Mouse (Mus musculus) ES-Bruce4 (cell line): ENCODE results near the gene Usp42. TPM values are rescaled to one million over a fixed set of nuclear protein-coding genes. Genes with fewer than 3 reads are reported as not detected.

Experiments
- H3K27ac ChIP-seq: 2 replicates; pipeline ENCODE4 v1.5.1; 2012; ENCODE audit warnings: low read length, inconsistent platforms; ENCODE audit not compliant: insufficient read depth
- H3K27me3 ChIP-seq: 2 replicates; pipeline ENCODE4 v1.6.1; 2012; ENCODE audit warnings: mild to moderate bottlenecking, low read length, inconsistent platforms; ENCODE audit not compliant: control insufficient read depth, poor library complexity, insufficient read depth, severe bottlenecking
- H3K36me3 ChIP-seq: 2 replicates; pipeline ENCODE4 v1.6.1; 2012; ENCODE audit warnings: inconsistent platforms, mild to moderate bottlenecking, low read length, moderate library complexity; ENCODE audit not compliant: control insufficient read depth, poor library complexity, insufficient read depth, severe bottlenecking
- H3K4me1 ChIP-seq: one replicate; pipeline ENCODE4 v1.8.1; 2011; ENCODE audit warnings: low read length; ENCODE audit not compliant: control insufficient read depth, insufficient read depth
- H3K4me3 ChIP-seq: 2 replicates; pipeline ENCODE4 v1.5.1; 2011; ENCODE audit warnings: low read depth, mild to moderate bottlenecking, low read length
- H3K9ac ChIP-seq: 2 replicates; pipeline ENCODE4 v1.6.1; 2012; ENCODE audit warnings: low read depth, mild to moderate bottlenecking, inconsistent platforms; ENCODE audit not compliant: poor library complexity, severe bottlenecking
- H3K9me3 ChIP-seq: replicated peaks from 2 replicates; pipeline ENCODE4 v1.6.1; 2012; ENCODE audit warnings: mild to moderate bottlenecking, low read length, inconsistent platforms; ENCODE audit not compliant: control insufficient read depth, poor library complexity, insufficient read depth, severe bottlenecking
- CTCF ChIP-seq: IDR thresholded peaks from one replicate; pipeline ENCODE4 v1.8.1; 2011; ENCODE audit warnings: low read depth, low read length
- EP300 ChIP-seq: IDR thresholded peaks from 2 replicates; pipeline ENCODE4 v1.6.1; 2011; ENCODE audit warnings: low read depth, low read length; ENCODE audit not compliant: insufficient read depth
- POLR2A ChIP-seq: IDR thresholded peaks from one replicate; pipeline ENCODE4 v1.8.1; 2011; ENCODE audit warnings: low read length; ENCODE audit not compliant: insufficient read depth
- polyA plus RNA-seq: library from polyadenylated mRNA; stranded (reverse); fragments of >200 nt; gene quantifications from 2 replicates; pipeline ENCODE4 v1.2.4, GENCODE M21; 2011; ENCODE audit warnings: low read depth; ENCODE audit not compliant: missing spikeins, insufficient read depth, insufficient read length

Usp42 gene
- polyA plus RNA-seq, 1 experiment, result 20.6 TPM

- no peak for TF ChIP-seq EP300
- TF ChIP-seq POLR2A, result no peak
- no peak for TF ChIP-seq CTCF
Measured at GRCm38 (mm10) chr5:143700247-143700646, 31.8 kb downstream of the Usp42 start.

GRCm38 (mm10) chr5:143698454-143698853 lies 33.6 kb downstream of the Usp42 start:
- TF ChIP-seq EP300 (no peak), POLR2A (no peak), CTCF (no peak)
- no peak overlapping the region for H3K4me3 ChIP-seq
- H3K27me3 ChIP-seq, result no peaks in the 10 kb centered on the region
- no peaks in the 10 kb centered on the region for H3K36me3 ChIP-seq
- H3K27ac ChIP-seq, result no peak overlapping the region
- H3K4me1 ChIP-seq, result no peaks in the 10 kb centered on the region
- no peaks in the 10 kb centered on the region for H3K9me3 ChIP-seq
- no peak overlapping the region for H3K9ac ChIP-seq

More at GRCm38 (mm10) chr5:143700247-143700646, 31.8 kb downstream of the Usp42 start:
- Histone ChIP-seq H3K27me3 (no peaks in the 10 kb centered on the region), H3K4me3 (no peak overlapping the region), H3K36me3 (no peaks in the 10 kb centered on the region), H3K9me3 (no peaks in the 10 kb centered on the region), H3K9ac (no peak overlapping the region), H3K27ac (no peak overlapping the region), H3K4me1 (no peaks in the 10 kb centered on the region)

- H3K27ac ChIP-seq, result no peak overlapping the region
- H3K9me3 ChIP-seq, result no peaks in the 10 kb centered on the region
- no peaks in the 10 kb centered on the region for H3K27me3 ChIP-seq
- H3K4me1 ChIP-seq, result no peaks in the 10 kb centered on the region
- H3K36me3 ChIP-seq, result no peaks in the 10 kb centered on the region
- H3K9ac ChIP-seq, result no peak overlapping the region
- TF ChIP-seq CTCF, result no peak
- no peak for TF ChIP-seq EP300
- no peak for TF ChIP-seq POLR2A
- no peak overlapping the region for H3K4me3 ChIP-seq
Measured at GRCm38 (mm10) chr5:143696323-143696722, 35.8 kb downstream of the Usp42 start.

- Histone ChIP-seq H3K9me3 (no peaks in the 10 kb centered on the region), H3K36me3 (no peaks in the 10 kb centered on the region), H3K27ac (no peak overlapping the region), H3K27me3 (no peaks in the 10 kb centered on the region), H3K4me1 (no peaks in the 10 kb centered on the region), H3K9ac (no peak overlapping the region), H3K4me3 (no peak overlapping the region)
- no peak for TF ChIP-seq POLR2A
- TF ChIP-seq CTCF, result no peak
- no peak for TF ChIP-seq EP300
Measured at GRCm38 (mm10) chr5:143690926-143691325, 41.2 kb downstream of the Usp42 start.

DNA sequence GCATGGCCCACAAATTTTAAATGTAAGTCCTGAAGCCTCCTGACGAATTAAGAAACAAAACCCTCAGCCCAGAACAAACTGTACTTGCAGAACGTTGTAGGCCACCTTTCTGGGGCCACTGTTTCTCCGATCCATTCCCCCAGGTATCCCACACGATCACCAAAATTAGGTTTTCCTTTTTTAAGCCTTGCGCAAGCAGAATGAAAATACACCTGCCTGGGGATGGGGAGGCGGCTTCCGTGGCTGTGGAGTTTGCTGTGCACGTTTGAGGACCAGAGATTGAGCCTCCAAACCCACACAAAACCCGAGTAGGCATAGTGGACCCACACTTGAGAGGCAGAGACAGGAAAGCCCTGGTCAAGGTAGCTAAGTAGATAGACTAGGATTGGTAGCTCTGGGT lies 41.7 kb downstream of the Usp42 start:
- no peak overlapping the region for H3K9ac ChIP-seq
- H3K36me3 ChIP-seq, result no peaks in the 10 kb centered on the region
- H3K27ac ChIP-seq, result no peak overlapping the region
- TF ChIP-seq CTCF, result no peak
- TF ChIP-seq POLR2A, result no peak
- TF ChIP-seq EP300, result no peak
- no peaks in the 10 kb centered on the region for H3K9me3 ChIP-seq
- no peak overlapping the region for H3K4me3 ChIP-seq
- no peaks in the 10 kb centered on the region for H3K27me3 ChIP-seq
- H3K4me1 ChIP-seq, result no peaks in the 10 kb centered on the region

- no peaks in the 10 kb centered on the region for H3K36me3 ChIP-seq
- H3K27me3 ChIP-seq, result no peaks in the 10 kb centered on the region
- H3K9ac ChIP-seq, result no peak overlapping the region
- H3K4me1 ChIP-seq, result no peaks in the 10 kb centered on the region
- no peak overlapping the region for H3K27ac ChIP-seq
- H3K4me3 ChIP-seq, result no peak overlapping the region
- H3K9me3 ChIP-seq, result no peaks in the 10 kb centered on the region
- no peak for TF ChIP-seq POLR2A
Measured at GRCm38 (mm10) chr5:143687589-143687988, 44.5 kb downstream of the Usp42 start.
